Mouse (Mus musculus) brain, embryonic 14.5 days (tissue): ENCODE measurements at regions not wholly inside any gene's neighbourhood (a gene's known extent, or its start where the extent isn't known, plus 50 kb on each side); places are given as distances from the start of the nearest gene placed in this dataset.

Experiments
- DNase-seq: peaks from one replicate; pipeline ENCODE4 v3.0.0-alpha.2; 2011; ENCODE audit warnings: low read depth
- CTCF ChIP-seq: fragments of 200-500 bp; IDR thresholded peaks from 2 replicates; pipeline ENCODE4 v1.5.1; 2012; ENCODE audit warnings: inconsistent platforms, mild to moderate bottlenecking, moderate library complexity, borderline replicate concordance; ENCODE audit not compliant: insufficient read depth, insufficient read length; ENCODE audit errors: extremely low read depth
- POLR2A ChIP-seq: fragments of 200-500 bp; IDR thresholded peaks from 2 replicates; pipeline ENCODE4 v1.6.1; 2012; ENCODE audit warnings: mild to moderate bottlenecking, inconsistent platforms, borderline replicate concordance; ENCODE audit not compliant: poor library complexity, insufficient read depth, insufficient read length, severe bottlenecking; ENCODE audit errors: extremely low read depth

GRCm38 (mm10) chr13:116707621-116708455, 317.5 kb downstream of the Parp8 start:
- DNase-seq, result peak; percentile 68
- TF ChIP-seq CTCF (no peak), POLR2A (no peak)

GRCm38 (mm10) chr13:116706401-116707330, 318.7 kb downstream of the Parp8 start:
- TF ChIP-seq CTCF (no peak), POLR2A (no peak)
- peak; percentile 61 for DNase-seq

- TF ChIP-seq POLR2A (no peak), CTCF (no peak)
- DNase-seq, result peak; percentile 66
These were observed 319.5 kb downstream of the Parp8 start for GRCm38 (mm10) chr13:116705611-116706386.

GRCm38 (mm10) chr13:116688714-116689113, 336.6 kb downstream of the Parp8 start:
- TF ChIP-seq CTCF (no peak), POLR2A (no peak)
- no peak for DNase-seq
